Mouse (Mus musculus): Measurements from ENCODE around the gene Pglyrp1. TPM values are rescaled to one million over a fixed set of nuclear protein-coding genes. Genes with fewer than 3 reads are reported as not detected.
"Not testable (repeated sequence)": the region's sequence is repeated elsewhere in the genome, so short reads cannot be mapped to it uniquely, and the experiment has no call there.

Pglyrp1 gene
- 0.11 and 0.16 TPM in 2 replicates for polyA plus RNA-seq (2012)

GRCm38 (mm10) chr7:18871031-18871430, at the start of gene Pglyrp1:
Gene Pglyrp1 (plus strand): TSS chr7:18871331.
- H3K27me3 ChIP-seq (ENCODE audit: control insufficient read depth); H3K4me1 ChIP-seq (ENCODE audit: control insufficient read depth); H3K4me3 ChIP-seq (replicated peaks); H3K9me3 ChIP-seq (ENCODE audit: control insufficient read depth, low read length); H3K36me3 ChIP-seq (ENCODE audit: control insufficient read depth): not testable (repeated sequence)

GRCm38 (mm10) chr7:18821507-18821906, 49.6 kb upstream of the Pglyrp1 start, which contains the start of gene Psg17:
Gene Psg17 (minus strand): TSS chr7:18821607.
- TF ChIP-seq GATA1 (IDR thresholded peaks at IDR 0.05; ENCODE audit: low read length) (no peak), TAL1 (IDR thresholded peaks at IDR 0.05; ENCODE audit: low read length) (no peak)
- Histone ChIP-seq H3K4me1 (ENCODE audit: control insufficient read depth) (no peaks in the 10 kb centered on the region), H3K27me3 (ENCODE audit: control insufficient read depth) (no peaks in the 10 kb centered on the region), H3K4me3 (replicated peaks) (no peak within 1 kb of the TSS), H3K36me3 (ENCODE audit: control insufficient read depth) (no peaks in the 10 kb centered on the region), H3K9me3 (ENCODE audit: control insufficient read depth, low read length) (no peaks in the 10 kb centered on the region)

- Histone ChIP-seq H3K4me3 (replicated peaks) (no peak overlapping the region), H3K27me3 (ENCODE audit: control insufficient read depth) (no peaks in the 10 kb centered on the region), H3K4me1 (ENCODE audit: control insufficient read depth) (no peaks in the 10 kb centered on the region), H3K36me3 (ENCODE audit: control insufficient read depth) (no peaks in the 10 kb centered on the region), H3K9me3 (ENCODE audit: control insufficient read depth, low read length) (no peaks in the 10 kb centered on the region)
- TF ChIP-seq GATA1 (IDR thresholded peaks at IDR 0.05; ENCODE audit: low read length): no peak
Observed at GRCm38 (mm10) chr7:18827792-18828546, 43.2 kb upstream of the Pglyrp1 start.

DNA sequence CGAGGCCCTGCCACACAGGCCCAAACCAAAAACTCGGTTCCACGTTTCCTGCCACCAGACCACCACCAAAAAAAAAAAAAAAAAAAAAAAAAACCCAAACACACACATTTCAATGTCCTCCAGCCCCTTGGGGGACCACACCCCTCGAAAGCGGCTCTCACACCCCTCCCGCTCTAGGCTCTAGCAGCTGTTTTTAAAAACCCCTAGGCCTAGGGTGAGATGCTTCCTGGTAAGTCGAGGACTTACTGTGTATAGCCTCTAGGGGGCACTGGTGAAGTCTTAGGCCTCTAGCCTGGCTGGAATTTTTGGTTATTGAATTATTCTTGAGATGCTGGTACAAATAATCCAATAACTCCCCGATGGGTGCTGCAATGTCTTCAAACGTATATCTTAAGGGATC, 42.5 kb upstream of the Pglyrp1 start:
- H3K9me3 ChIP-seq (ENCODE audit: control insufficient read depth, low read length): peaks cover 4% of the 10 kb centered on the region

GRCm38 (mm10) chr7:18829545-18829944, 41.6 kb upstream of the Pglyrp1 start:
- no peak for TF ChIP-seq TAL1 (IDR thresholded peaks at IDR 0.05; ENCODE audit: low read length)
- TF ChIP-seq GATA1 (IDR thresholded peaks at IDR 0.05; ENCODE audit: low read length): no peak
- Histone ChIP-seq H3K9me3 (ENCODE audit: control insufficient read depth, low read length) (peaks cover 4% of the 10 kb centered on the region), H3K4me3 (replicated peaks) (no peak overlapping the region), H3K27me3 (ENCODE audit: control insufficient read depth) (no peaks in the 10 kb centered on the region), H3K4me1 (ENCODE audit: control insufficient read depth) (no peaks in the 10 kb centered on the region), H3K36me3 (ENCODE audit: control insufficient read depth) (no peaks in the 10 kb centered on the region)

More for the DNA sequence above, 42.5 kb upstream of the Pglyrp1 start:
- H3K27me3 ChIP-seq (ENCODE audit: control insufficient read depth): no peaks in the 10 kb centered on the region
- H3K36me3 ChIP-seq (ENCODE audit: control insufficient read depth): no peaks in the 10 kb centered on the region
- H3K4me3 ChIP-seq (replicated peaks): no peak overlapping the region
- no peaks in the 10 kb centered on the region for H3K4me1 ChIP-seq (ENCODE audit: control insufficient read depth)
- TF ChIP-seq TAL1 (IDR thresholded peaks at IDR 0.05; ENCODE audit: low read length) (no peak), GATA1 (IDR thresholded peaks at IDR 0.05; ENCODE audit: low read length) (no peak)

DNA sequence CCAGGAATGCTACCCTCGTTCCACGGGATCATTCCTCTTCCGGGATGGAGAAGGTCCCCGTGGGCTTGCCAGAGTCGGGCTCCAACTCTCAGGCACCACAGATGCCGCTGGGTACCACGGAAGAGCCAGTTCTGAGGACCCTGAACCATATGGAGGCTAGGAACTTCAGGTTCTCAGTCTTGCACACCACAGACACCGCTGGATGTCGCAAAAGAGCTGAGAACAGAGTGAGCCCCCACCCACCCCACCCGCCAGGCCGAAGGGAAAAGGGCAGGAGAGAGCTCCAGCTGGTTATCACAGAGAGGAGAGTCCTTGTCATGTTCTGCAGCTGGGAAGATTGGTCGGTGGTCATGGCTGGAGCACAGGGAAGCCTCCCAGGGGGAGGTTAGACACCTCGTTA, 38.8 kb upstream of the Pglyrp1 start:
- Histone ChIP-seq H3K27me3 (ENCODE audit: control insufficient read depth) (no peaks in the 10 kb centered on the region), H3K4me1 (ENCODE audit: control insufficient read depth) (no peaks in the 10 kb centered on the region), H3K9me3 (ENCODE audit: control insufficient read depth, low read length) (peaks cover 4% of the 10 kb centered on the region), H3K36me3 (ENCODE audit: control insufficient read depth) (no peaks in the 10 kb centered on the region), H3K4me3 (replicated peaks) (no peak overlapping the region)
- TF ChIP-seq TAL1 (IDR thresholded peaks at IDR 0.05; ENCODE audit: low read length) (no peak), GATA1 (IDR thresholded peaks at IDR 0.05; ENCODE audit: low read length) (no peak)

GRCm38 (mm10) chr7:18839865-18840264, 31.3 kb upstream of the Pglyrp1 start, which contains the start of gene Mill2:
Gene Mill2 (plus strand): TSS chr7:18839966.
- Histone ChIP-seq H3K27me3 (ENCODE audit: control insufficient read depth) (no peaks in the 10 kb centered on the region), H3K4me3 (replicated peaks) (peak within 1 kb of the TSS; percentile 32), H3K36me3 (ENCODE audit: control insufficient read depth) (no peaks in the 10 kb centered on the region), H3K4me1 (ENCODE audit: control insufficient read depth) (peaks cover 4% of the 10 kb centered on the region), H3K9me3 (ENCODE audit: control insufficient read depth, low read length) (no peaks in the 10 kb centered on the region)
- TF ChIP-seq TAL1 (IDR thresholded peaks at IDR 0.05; ENCODE audit: low read length): no peak
- TF ChIP-seq GATA1 (IDR thresholded peaks at IDR 0.05; ENCODE audit: low read length): no peak

DNA sequence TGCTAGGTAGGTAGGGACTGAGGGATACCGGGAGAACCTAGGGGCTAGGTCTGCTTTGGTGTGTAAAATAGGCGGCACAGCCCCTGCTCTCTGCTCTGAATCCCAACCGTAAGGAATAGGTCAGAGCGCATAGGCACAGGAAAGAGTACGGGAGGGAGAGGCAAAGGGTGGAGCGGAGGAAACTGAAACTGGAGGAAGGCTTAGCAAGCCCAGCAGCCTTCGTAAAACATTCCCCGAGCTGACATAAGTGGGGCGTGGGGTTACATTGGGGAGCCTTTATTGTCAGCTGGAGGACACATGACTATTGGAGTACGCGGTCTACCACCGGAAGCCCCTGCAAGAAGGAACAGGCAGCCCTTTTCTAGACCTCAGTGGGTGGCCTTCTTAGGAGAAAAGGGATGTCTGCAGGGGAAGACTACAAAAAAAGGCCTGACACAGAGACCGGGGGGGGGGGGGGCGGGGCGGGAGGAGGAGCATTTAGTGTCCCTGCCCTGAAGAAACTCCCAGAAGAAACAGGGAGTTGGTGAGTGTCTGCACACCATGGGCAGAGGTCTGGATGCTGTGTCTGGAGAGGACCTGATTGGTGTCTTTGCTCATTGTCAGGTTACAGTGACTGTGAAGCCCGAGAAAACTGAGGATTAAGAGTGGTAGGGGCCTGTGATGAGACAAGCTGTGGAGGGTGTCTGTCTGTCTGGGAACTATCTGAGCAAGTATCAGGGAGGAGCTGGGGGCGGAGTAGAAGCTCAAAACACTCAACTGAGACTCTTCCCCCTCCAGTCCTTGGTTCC, 30.6 kb upstream of the Pglyrp1 start:
- peak overlapping the region; percentile 32 for H3K4me3 ChIP-seq (replicated peaks)
- peaks cover 4% of the 10 kb centered on the region for H3K4me1 ChIP-seq (ENCODE audit: control insufficient read depth)
- no peaks in the 10 kb centered on the region for H3K9me3 ChIP-seq (ENCODE audit: control insufficient read depth, low read length)
- no peaks in the 10 kb centered on the region for H3K36me3 ChIP-seq (ENCODE audit: control insufficient read depth)
- no peak for TF ChIP-seq TAL1 (IDR thresholded peaks at IDR 0.05; ENCODE audit: low read length)
- TF ChIP-seq GATA1 (IDR thresholded peaks at IDR 0.05; ENCODE audit: low read length): no peak
- H3K27me3 ChIP-seq (ENCODE audit: control insufficient read depth): no peaks in the 10 kb centered on the region

- H3K36me3 ChIP-seq (ENCODE audit: control insufficient read depth): no peaks in the 10 kb centered on the region
- H3K4me1 ChIP-seq (ENCODE audit: control insufficient read depth): peaks cover 4% of the 10 kb centered on the region
- H3K4me3 ChIP-seq (replicated peaks): no peak overlapping the region
- no peak for TF ChIP-seq TAL1 (IDR thresholded peaks at IDR 0.05; ENCODE audit: low read length)
- TF ChIP-seq GATA1 (IDR thresholded peaks at IDR 0.05; ENCODE audit: low read length): no peak
- no peaks in the 10 kb centered on the region for H3K9me3 ChIP-seq (ENCODE audit: control insufficient read depth, low read length)
- no peaks in the 10 kb centered on the region for H3K27me3 ChIP-seq (ENCODE audit: control insufficient read depth)
Observed at GRCm38 (mm10) chr7:18841174-18841567, 30.0 kb upstream of the Pglyrp1 start.
